Mouse (Mus musculus): Measurements from ENCODE around the gene Cela3a.
"Not testable (repeated sequence)": the region's sequence is repeated elsewhere in the genome, so short reads cannot be mapped to it uniquely, and the experiment has no call there.

Cela3a gene

GRCm38 (mm10) chr4:137409691-137410090, at the start of gene Cela3a:
Gene Cela3a, minus strand, starts transcription at chr4:137409791.
- DNase-seq, result no peak

- DNase-seq, result no peak
Measured at GRCm38 (mm10) chr4:137458861-137459260, 49.3 kb upstream of the Cela3a start.

- no peak for DNase-seq
Measured at GRCm38 (mm10) chr4:137458310-137458709, 48.7 kb upstream of the Cela3a start.

- no peak for DNase-seq
Measured at GRCm38 (mm10) chr4:137457292-137457691, 47.7 kb upstream of the Cela3a start.

- DNase-seq, result no peak
Measured at GRCm38 (mm10) chr4:137456581-137456980, 47.0 kb upstream of the Cela3a start.

GRCm38 (mm10) chr4:137454582-137454981, 45.0 kb upstream of the Cela3a start:
- DNase-seq, result no peak

GRCm38 (mm10) chr4:137453234-137453767, 43.7 kb upstream of the Cela3a start, which contains the start of gene 1700013G24Rik:
Gene 1700013G24Rik, plus strand, starts transcription at chr4:137453284.
- DNase-seq, result no peak

GRCm38 (mm10) chr4:137452190-137452589, 42.6 kb upstream of the Cela3a start:
- DNase-seq, result no peak

- no peak for DNase-seq
Measured at GRCm38 (mm10) chr4:137449715-137450114, 40.1 kb upstream of the Cela3a start.

GRCm38 (mm10) chr4:137449132-137449531, 39.5 kb upstream of the Cela3a start:
- no peak for DNase-seq

GRCm38 (mm10) chr4:137448641-137449040, 39.0 kb upstream of the Cela3a start:
- DNase-seq, result no peak

- no peak for DNase-seq
Measured at GRCm38 (mm10) chr4:137448197-137448596, 38.6 kb upstream of the Cela3a start.

GRCm38 (mm10) chr4:137447363-137448196, 38.0 kb upstream of the Cela3a start:
- DNase-seq, result no peak

GRCm38 (mm10) chr4:137445881-137446280, 36.3 kb upstream of the Cela3a start:
- DNase-seq, result no peak

GRCm38 (mm10) chr4:137443625-137444024, 34.0 kb upstream of the Cela3a start:
- peak; percentile 30 for DNase-seq

- no peak for DNase-seq
Measured at GRCm38 (mm10) chr4:137441332-137441731, 31.7 kb upstream of the Cela3a start.

GRCm38 (mm10) chr4:137438842-137439241, 29.3 kb upstream of the Cela3a start:
- no peak for DNase-seq

- no peak for DNase-seq
Measured at GRCm38 (mm10) chr4:137436979-137437669, 27.5 kb upstream of the Cela3a start.

- not testable (repeated sequence) for DNase-seq
Measured at GRCm38 (mm10) chr4:137432700-137433550, 23.3 kb upstream of the Cela3a start.

GRCm38 (mm10) chr4:137430502-137430901, 20.9 kb upstream of the Cela3a start, which contains the start of gene Cela3b:
Gene Cela3b, minus strand, starts transcription at chr4:137430540.
- no peak for DNase-seq

GRCm38 (mm10) chr4:137417712-137418564, 8.3 kb upstream of the Cela3a start:
- DNase-seq, result no peak

- peak; percentile 55 for DNase-seq
Measured at GRCm38 (mm10) chr4:137414936-137415335, 5.3 kb upstream of the Cela3a start.
